Mouse (Mus musculus) neural tube, embryonic 10.5 days (tissue): ENCODE measurements around the gene Hc.

Source experiments
- DNase-seq: peaks from one replicate; pipeline ENCODE4 v3.0.0-alpha.2; 2017; ENCODE audit warnings: low spot score; ENCODE audit errors: extremely low spot score

Gene Hc

GRCm38 (mm10) chr2:35061338-35061737 is at the start of gene Hc:
Hc (minus strand) TSS chr2:35061438.
- DNase-seq = no peak

GRCm38 (mm10) chr2:35110521-35110920 is 49.3 kb upstream of the Hc start:
- no peak for DNase-seq

GRCm38 (mm10) chr2:35109924-35110304 is 48.7 kb upstream of the Hc start:
- DNase-seq = no peak

GRCm38 (mm10) chr2:35109141-35109923 is 48.1 kb upstream of the Hc start, which contains the start of gene Cntrl:
Cntrl (plus strand) TSS chr2:35109492.
- peak; percentile 98 for DNase-seq

- DNase-seq = peak; percentile 44
Measured at GRCm38 (mm10) chr2:35108712-35109111, 47.5 kb upstream of the Hc start.

GRCm38 (mm10) chr2:35107984-35108635 is 46.9 kb upstream of the Hc start:
- no peak for DNase-seq

- DNase-seq = no peak
Measured at GRCm38 (mm10) chr2:35104843-35105242, 43.6 kb upstream of the Hc start.

GRCm38 (mm10) chr2:35103558-35103957 is 42.3 kb upstream of the Hc start:
- DNase-seq = no peak

GRCm38 (mm10) chr2:35102777-35103176 is 41.5 kb upstream of the Hc start:
- no peak for DNase-seq

- no peak for DNase-seq
Measured at GRCm38 (mm10) chr2:35101443-35101842, 40.2 kb upstream of the Hc start, which contains the start of gene AI182371. AI182371 (minus strand) TSS chr2:35101543.

- DNase-seq = no peak
Measured at GRCm38 (mm10) chr2:35100529-35100928, 39.3 kb upstream of the Hc start.

GRCm38 (mm10) chr2:35087418-35087817 is 26.2 kb upstream of the Hc start:
- DNase-seq = no peak

GRCm38 (mm10) chr2:35079166-35079565 is 17.9 kb upstream of the Hc start:
- no peak for DNase-seq

- DNase-seq = no peak
Measured at GRCm38 (mm10) chr2:35074328-35074727, 13.1 kb upstream of the Hc start.

- DNase-seq = no peak
Measured at GRCm38 (mm10) chr2:35072547-35072946, 11.3 kb upstream of the Hc start.

- DNase-seq = no peak
Measured at GRCm38 (mm10) chr2:35070275-35070674, 9.0 kb upstream of the Hc start.

- no peak for DNase-seq
Measured at GRCm38 (mm10) chr2:35069124-35069523, 7.9 kb upstream of the Hc start.

GRCm38 (mm10) chr2:35067117-35067516 is 5.9 kb upstream of the Hc start:
- DNase-seq = no peak

- no peak for DNase-seq
Measured at GRCm38 (mm10) chr2:35066525-35067082, 5.4 kb upstream of the Hc start.

GRCm38 (mm10) chr2:35063333-35064030 is 2.2 kb upstream of the Hc start:
- DNase-seq = no peak

- DNase-seq = no peak
Measured at GRCm38 (mm10) chr2:35060897-35061296, 341 bp downstream of the Hc start.

GRCm38 (mm10) chr2:35060256-35060655 is 982 bp downstream of the Hc start:
- DNase-seq = no peak
